Mouse (Mus musculus): ENCODE measurements around the gene Cela2a.

DNA sequence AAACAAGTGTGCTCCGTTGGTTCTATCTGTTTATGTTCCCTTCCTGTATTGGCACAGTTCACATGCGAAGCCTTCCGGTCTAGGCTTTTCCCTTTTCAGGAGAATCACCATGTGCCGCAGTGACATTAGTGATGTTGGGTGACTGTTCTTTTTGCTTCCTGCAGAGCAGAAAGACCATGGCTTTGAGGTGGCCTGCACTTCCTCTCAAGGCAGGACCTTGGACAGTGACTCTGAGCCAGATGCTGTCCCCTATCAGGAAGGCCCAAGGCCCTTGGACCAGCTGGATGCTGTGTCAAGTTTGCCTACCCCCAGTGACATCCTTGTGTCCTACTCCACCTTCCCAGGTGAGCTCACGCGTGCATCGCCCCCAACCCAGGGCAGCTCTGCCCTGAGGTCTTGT, 14.6 kb downstream of the Cela2a start:
- TF ChIP-seq CTCF (IDR thresholded peaks at IDR 0.05; ENCODE audit: low read depth, low read length) (no peak), GATA2 (IDR thresholded peaks at IDR 0.05; ENCODE audit: borderline replicate concordance, low read depth, low read length) (no peak)
